Mouse (Mus musculus) right cerebral cortex, postnatal 36 days (tissue): ENCODE measurements at regions not wholly inside any gene's neighbourhood (a gene's known extent, or its start where the extent isn't known, plus 50 kb on each side); places are given as distances from the start of the nearest gene placed in this dataset.

Experiments used
- DNase-seq, 2 experiments: peaks; one replicate each; pipeline ENCODE4 v3.0.0; 2022; ENCODE audit warnings: low spot score in 2 of 2, mixed read lengths in 1 of 2

- no peak for DNase-seq
These were observed 54.5 kb upstream of the Meis1 start for GRCm38 (mm10) chr11:19073265-19073664.

GRCm38 (mm10) chr11:19073887-19074564 lies 55.2 kb upstream of the Meis1 start:
- DNase-seq, result no peak

GRCm38 (mm10) chr11:19091101-19091857 lies 72.5 kb upstream of the Meis1 start:
- DNase-seq, result peak in 1 of 2 experiments; percentile 3

DNA sequence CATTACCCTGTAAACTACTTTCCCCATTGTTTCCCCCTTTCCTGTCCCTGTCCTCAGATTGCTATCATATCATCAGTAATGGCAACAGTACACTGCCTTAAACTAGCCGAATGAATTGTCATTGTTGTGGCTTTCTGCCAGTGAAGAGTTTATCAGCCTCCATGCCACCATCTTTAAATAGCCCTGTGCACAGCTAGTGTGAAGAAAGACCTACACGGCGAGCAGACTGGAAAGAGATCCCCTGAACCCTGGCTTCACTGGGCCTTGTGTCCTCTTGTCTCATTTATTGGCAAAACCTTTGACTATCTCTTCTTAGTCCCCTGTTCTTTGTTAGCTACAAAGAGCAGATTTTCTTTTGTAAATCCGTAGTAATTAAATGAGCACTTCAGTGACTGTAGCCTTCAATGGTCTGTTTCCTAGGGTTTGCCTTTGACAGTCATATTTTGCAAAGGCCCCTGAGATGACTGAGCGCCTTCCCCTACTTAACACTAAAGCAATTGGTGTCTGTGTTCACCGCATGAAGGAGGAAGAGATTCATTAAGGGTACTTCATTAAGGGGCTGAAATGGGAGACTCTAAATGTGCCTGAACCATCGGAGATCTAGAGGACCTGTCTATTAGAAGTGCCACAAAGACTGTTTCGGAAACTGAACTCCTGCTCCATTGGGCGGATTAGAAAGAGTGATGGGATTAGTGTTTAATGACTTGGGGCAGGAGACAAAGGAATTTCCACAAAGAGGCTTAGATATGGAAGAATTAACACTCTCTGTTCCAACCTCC lies 74.4 kb upstream of the Meis1 start:
- no peak for DNase-seq

DNA sequence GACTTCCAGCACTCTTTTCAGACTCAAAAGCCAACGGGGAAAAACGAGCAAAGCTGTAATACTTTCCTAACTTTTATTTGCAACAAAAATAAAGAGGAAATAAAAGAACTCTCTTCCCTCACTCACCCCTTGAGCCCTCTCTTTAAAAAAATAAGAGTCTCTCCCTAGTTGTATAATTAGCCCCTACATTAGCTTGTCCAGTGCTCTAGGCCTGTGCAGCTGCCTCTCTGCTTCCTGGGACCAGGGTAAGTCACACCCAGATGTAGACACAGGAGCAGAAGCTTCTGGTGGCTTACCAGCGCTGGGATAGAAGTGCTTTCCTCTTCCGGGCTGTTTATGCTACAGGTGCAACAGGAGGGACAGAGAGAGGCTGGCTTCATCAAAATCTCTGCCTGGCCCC lies 75.0 kb upstream of the Meis1 start:
- no peak for DNase-seq

- no peak for DNase-seq
These were observed 75.4 kb upstream of the Meis1 start for GRCm38 (mm10) chr11:19094183-19094582.

DNA sequence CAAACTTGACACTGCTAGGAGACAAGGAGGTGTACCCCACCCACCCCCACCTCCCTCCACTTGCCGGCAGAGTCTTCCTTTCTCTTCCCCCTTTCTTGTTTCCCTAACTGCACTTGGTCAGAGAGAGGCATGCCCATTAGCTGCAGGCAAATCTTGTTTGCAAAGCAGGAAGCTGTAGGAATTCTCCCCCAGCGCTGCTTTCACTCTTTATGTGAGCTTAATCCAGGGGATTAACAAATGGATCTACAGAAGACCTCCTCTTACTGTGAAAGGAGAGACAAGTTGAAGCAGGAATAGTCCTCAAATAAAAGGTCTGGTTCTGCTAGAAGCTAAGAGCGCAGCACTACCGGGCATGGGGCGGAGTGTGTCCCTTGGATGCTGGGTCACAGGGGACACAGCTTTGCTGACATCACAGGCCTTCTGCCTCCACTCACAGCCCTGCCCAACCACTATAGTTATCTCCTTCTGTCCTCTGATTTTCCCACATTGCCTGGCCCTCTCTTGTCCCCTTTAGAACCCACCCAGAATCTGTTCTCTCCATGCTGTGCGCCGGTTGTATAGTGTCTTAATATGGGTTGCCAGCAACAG lies 84.3 kb upstream of the Meis1 start:
- no peak for DNase-seq

GRCm38 (mm10) chr11:19107180-19107579 lies 88.4 kb upstream of the Meis1 start:
- DNase-seq, result no peak

GRCm38 (mm10) chr11:19109055-19109454 lies 90.3 kb upstream of the Meis1 start:
- no peak for DNase-seq

DNA sequence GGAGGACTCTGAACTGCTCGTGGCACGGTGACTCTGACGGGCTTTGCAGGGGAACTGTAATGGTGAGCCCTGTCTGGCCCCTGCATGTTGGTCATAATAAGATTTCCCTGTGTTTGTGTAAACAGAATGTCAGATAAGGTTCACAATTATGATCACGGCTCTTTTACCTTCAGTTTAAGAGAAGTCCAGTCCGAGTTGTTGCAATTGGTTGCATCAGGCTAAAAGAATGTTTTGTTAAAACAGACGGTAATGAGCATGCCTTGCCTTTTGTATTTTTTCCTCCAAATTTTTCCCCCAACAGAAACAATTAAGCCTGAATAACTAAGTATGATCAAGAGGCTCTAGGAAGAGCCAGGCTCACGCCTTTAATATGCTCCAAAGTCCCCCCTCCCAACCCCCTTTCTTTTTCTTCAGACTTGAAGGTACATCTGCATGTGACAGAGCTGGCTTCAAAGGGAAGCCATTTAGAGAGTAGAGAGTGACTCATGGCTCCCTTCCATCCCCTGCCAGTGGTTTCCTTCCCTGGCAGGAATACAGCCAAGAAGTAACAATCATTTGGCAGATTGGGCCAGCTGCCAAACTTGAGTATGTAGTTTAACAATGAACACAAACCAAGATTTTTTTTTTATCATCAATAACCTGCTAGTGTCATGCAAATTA lies 93.3 kb upstream of the Meis1 start:
- DNase-seq, result no peak

- DNase-seq, result no peak
These were observed 98.3 kb upstream of the Meis1 start for GRCm38 (mm10) chr11:19117121-19117520.

DNA sequence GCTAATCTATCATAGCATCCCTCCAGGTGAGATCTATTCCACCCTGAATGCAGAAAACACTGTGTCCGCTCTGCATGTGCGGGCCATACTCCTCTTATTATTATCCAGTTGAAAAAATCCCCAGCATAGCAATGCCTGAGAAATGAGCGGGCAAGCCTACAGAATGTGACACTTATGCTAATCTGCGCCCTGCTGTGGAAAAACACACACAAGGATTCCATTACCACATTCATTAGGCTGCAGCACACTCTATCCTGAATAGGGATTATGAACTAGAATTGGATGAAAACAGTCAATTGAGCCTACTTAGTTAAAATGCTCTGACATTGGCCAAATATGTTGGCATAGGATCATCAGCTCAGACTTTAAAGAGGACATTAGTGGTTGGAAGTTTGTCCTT lies 99.5 kb upstream of the Meis1 start:
- DNase-seq, result no peak

DNA sequence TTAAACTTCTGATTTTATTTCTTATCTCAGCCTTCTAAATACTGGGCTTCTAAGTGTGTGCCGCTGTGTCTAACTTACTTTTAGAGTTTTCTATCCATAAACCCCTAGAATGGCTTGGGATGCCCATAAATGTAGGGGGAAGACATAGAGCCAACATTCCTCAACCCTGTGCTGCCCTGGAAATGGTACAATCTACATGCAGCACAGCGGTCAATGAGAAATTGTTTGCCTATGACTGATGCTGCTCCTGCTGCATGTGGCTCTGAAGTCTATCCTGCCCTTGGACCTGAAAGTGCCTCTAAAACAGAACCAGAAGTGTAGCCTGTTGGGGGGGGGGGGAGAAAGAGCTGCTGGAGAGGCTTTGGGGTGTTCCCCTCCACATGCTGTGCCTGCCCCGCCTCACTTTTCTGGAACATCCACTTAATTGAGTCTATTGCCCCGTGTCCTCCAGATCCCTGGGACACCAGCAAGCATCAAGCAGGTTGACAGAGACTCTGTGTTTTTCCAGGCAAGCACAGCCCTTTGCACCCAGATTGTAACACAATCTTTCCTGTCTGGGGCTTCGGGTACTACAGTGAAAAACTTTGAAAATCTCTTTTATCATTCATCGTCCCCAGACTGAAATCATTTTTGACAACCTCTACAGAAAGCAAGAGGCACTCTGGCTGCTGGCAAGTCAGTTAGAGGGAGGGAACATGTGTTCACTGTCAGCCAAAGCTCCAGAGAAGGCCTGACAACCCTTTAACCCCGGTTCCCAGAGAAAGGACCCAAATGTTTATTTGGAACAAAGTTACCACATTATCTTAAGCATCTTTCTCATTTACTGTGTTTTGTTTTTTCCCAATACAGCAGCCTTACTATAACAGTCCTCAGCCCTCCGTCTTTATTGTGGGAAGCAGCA lies 101.4 kb upstream of the Meis1 start:
- DNase-seq, result no peak

DNA sequence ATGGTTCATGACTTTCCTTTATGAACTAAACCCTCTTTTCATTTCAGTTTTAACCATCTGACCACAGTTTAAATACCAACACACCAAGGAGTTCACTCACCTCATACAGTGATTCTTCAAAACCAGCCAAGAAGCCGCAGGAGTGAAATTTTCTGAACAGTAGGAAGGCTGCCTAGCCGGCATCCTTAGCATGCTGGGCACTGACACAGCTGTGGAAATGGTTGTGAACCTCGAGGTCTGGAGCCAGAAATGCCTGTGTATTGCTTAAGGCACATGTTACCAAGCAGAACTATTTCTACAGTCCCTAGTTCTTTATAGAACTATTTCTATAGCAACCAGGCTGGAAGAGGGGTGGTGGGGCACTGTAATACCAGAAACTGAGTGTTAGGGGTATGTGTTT lies 102.1 kb upstream of the Meis1 start:
- DNase-seq, result no peak

GRCm38 (mm10) chr11:19135375-19136050 lies 116.7 kb upstream of the Meis1 start:
- no peak for DNase-seq

DNA sequence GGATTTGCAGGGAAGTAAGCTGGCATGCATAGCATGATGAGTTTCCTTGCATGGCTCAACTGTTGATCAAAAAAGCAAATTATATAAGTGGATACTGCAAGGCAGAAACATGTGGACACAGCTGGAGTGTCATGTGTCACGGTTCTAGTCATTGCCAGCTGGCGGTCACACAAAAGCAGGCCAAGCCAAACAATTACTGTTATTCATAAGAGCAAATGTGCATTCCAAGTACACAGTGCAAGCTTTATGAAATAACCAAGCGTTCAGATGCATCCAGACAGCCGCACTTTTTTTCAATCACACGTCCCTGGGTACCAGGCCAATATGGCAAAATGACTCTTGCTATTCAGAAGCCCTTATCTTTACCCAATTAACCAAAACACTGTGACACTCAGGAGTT lies 119.6 kb upstream of the Meis1 start:
- DNase-seq, result no peak

DNA sequence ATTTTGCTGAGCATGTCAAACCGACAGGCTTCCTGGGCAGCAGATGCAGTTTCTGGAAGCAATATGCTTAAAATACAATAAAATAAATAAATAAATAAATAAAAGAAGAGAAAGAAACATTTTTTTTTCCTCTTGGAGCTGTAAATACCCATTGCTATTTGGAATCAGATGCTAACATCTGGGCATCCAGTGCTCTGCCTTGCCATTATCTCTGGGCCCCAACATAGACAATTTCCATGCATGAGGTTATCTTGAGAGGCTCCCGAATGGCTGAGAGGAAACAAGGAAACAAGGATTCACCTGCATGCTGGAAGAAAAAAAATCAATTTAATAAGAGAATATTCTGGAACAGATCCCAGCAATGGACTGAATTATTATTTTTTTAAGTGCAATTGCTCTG lies 120.0 kb upstream of the Meis1 start:
- no peak for DNase-seq

GRCm38 (mm10) chr11:19143267-19144000 lies 124.6 kb upstream of the Meis1 start:
- DNase-seq, result no peak

- no peak for DNase-seq
These were observed 125.7 kb upstream of the Meis1 start for GRCm38 (mm10) chr11:19144506-19144905.
